Mouse (Mus musculus) forebrain, embryonic 11.5 days (tissue): ENCODE data around the gene Cdk15. TPM values are rescaled to one million over a fixed set of nuclear protein-coding genes. Genes with fewer than 3 reads are reported as not detected.

Experiments
- ATAC-seq: fragments of 200-750 bp; cut with Nextera tagmentation; replicated peaks from 2 replicates; pipeline ENCODE4 v1.8.0; 2017; ENCODE audit warnings: moderate TSS enrichment; ENCODE audit not compliant: low FRiP score
- DNase-seq: peaks from one replicate; pipeline ENCODE4 v3.0.0-alpha.2; 2017; ENCODE audit warnings: low spot score
- H3K27ac ChIP-seq: fragments of 300-500 bp; sonication (generic); 2 replicates; pipeline ENCODE4 v1.5.1; 2014; ENCODE audit warnings: low read depth, low read length
- H3K27me3 ChIP-seq: fragments of 300-500 bp; sonication (generic); 2 replicates; pipeline ENCODE4 v1.6.1; 2014; ENCODE audit warnings: mild to moderate bottlenecking, low read length, mixed read lengths; ENCODE audit not compliant: control insufficient read depth, insufficient read depth
- H3K36me3 ChIP-seq: fragments of 300-500 bp; sonication (generic); 2 replicates; pipeline ENCODE4 v1.6.1; 2014; ENCODE audit warnings: mild to moderate bottlenecking, low read length, moderate library complexity, mixed read lengths; ENCODE audit not compliant: control insufficient read depth, insufficient read depth
- H3K4me1 ChIP-seq: fragments of 300-500 bp; sonication (generic); replicated peaks from 2 replicates; pipeline ENCODE4 v1.6.1; 2014; ENCODE audit warnings: low read length, mixed read lengths; ENCODE audit not compliant: control insufficient read depth, insufficient read depth
- H3K4me2 ChIP-seq: fragments of 300-500 bp; sonication (generic); 2 replicates; pipeline ENCODE4 v1.6.1; 2014; ENCODE audit warnings: low read depth, mild to moderate bottlenecking, low read length, moderate library complexity, mixed read lengths; ENCODE audit not compliant: severe bottlenecking
- H3K4me3 ChIP-seq: fragments of 300-500 bp; sonication (generic); 2 replicates; pipeline ENCODE4 v1.5.1; 2014; ENCODE audit warnings: low read depth, low read length
- H3K9ac ChIP-seq: fragments of 300-500 bp; sonication (generic); 2 replicates; pipeline ENCODE4 v1.6.1; 2014; ENCODE audit warnings: low read length
- H3K9me3 ChIP-seq: fragments of 300-500 bp; sonication (generic); 2 replicates; pipeline ENCODE4 v1.6.1; 2016; ENCODE audit warnings: low read length, mixed read lengths; ENCODE audit not compliant: control insufficient read depth
- WGBS: fragments of 180-500 bp; shearing (Covaris S2); extraction: QIAGEN DNeasy Blood & Tissue Kit; methylation state at CpG from one replicate; pipeline ENCODE4 v1.1.7; 2014; 5-methylcytosine and 5-hydroxymethylcytosine counted together
- polyA plus RNA-seq: library from polyadenylated mRNA; unstranded; fragments of >200 nt; fragmentation: Nextera tagmentation; extraction: Ambion mirVana; gene quantifications from 2 replicates; pipeline ENCODE4 v1.2.1, GENCODE M21; 2014

Cdk15 gene
- polyA plus RNA-seq, 1 experiment from 2014 or later, result 0.60 TPM

- peaks cover 5% of the 10 kb centered on the region; the same call in 1 of the 2 replicates for H3K4me1 ChIP-seq
- no peak overlapping the region for H3K4me2 ChIP-seq
- no peak for ATAC-seq
- no peaks in the 10 kb centered on the region for H3K36me3 ChIP-seq
- no peaks in the 10 kb centered on the region for H3K27me3 ChIP-seq
- DNase-seq, result no peak
- no peak overlapping the region for H3K4me3 ChIP-seq
- H3K27ac ChIP-seq, result no peak overlapping the region
- H3K9ac ChIP-seq, result no peak overlapping the region
- H3K9me3 ChIP-seq, result no peaks in the 10 kb centered on the region
- WGBS, result 76% methylated on average over 10 of the region's 10 CpGs
Observed at GRCm38 (mm10) chr1:59380926-59381325, 124.2 kb downstream of the Cdk15 start.

GRCm38 (mm10) chr1:59381483-59381882, 124.8 kb downstream of the Cdk15 start:
- no peak overlapping the region for H3K9ac ChIP-seq
- H3K27me3 ChIP-seq, result no peaks in the 10 kb centered on the region
- ATAC-seq (no peak), DNase-seq (no peak)
- H3K4me1 ChIP-seq, result peaks cover under 1% of the 10 kb centered on the region; the same call in 1 of the 2 replicates
- H3K4me3 ChIP-seq, result no peak overlapping the region
- H3K4me2 ChIP-seq, result no peak overlapping the region
- H3K36me3 ChIP-seq, result no peaks in the 10 kb centered on the region
- H3K9me3 ChIP-seq, result no peaks in the 10 kb centered on the region
- H3K27ac ChIP-seq, result no peak overlapping the region
- WGBS, result 65% methylated on average over 7 of the region's 7 CpGs

GRCm38 (mm10) chr1:59382516-59382915, 125.8 kb downstream of the Cdk15 start:
- Histone ChIP-seq H3K27ac (no peak overlapping the region), H3K4me3 (no peak overlapping the region), H3K9ac (no peak overlapping the region), H3K36me3 (no peaks in the 10 kb centered on the region), H3K4me1 (no peaks in the 10 kb centered on the region), H3K4me2 (no peak overlapping the region), H3K27me3 (no peaks in the 10 kb centered on the region), H3K9me3 (no peaks in the 10 kb centered on the region)
- WGBS, result 95% methylated on average over 3 of the region's 3 CpGs
- no peak for DNase-seq
- no peak for ATAC-seq

GRCm38 (mm10) chr1:59383049-59383610, 126.4 kb downstream of the Cdk15 start:
- no peak for DNase-seq
- Histone ChIP-seq H3K4me2 (no peak overlapping the region), H3K9me3 (no peaks in the 10 kb centered on the region), H3K27me3 (no peaks in the 10 kb centered on the region), H3K36me3 (no peaks in the 10 kb centered on the region), H3K9ac (no peak overlapping the region), H3K27ac (no peak overlapping the region), H3K4me3 (no peak overlapping the region), H3K4me1 (no peaks in the 10 kb centered on the region)
- 63% methylated on average over 6 of the region's 6 CpGs for WGBS
- no peak for ATAC-seq

DNA sequence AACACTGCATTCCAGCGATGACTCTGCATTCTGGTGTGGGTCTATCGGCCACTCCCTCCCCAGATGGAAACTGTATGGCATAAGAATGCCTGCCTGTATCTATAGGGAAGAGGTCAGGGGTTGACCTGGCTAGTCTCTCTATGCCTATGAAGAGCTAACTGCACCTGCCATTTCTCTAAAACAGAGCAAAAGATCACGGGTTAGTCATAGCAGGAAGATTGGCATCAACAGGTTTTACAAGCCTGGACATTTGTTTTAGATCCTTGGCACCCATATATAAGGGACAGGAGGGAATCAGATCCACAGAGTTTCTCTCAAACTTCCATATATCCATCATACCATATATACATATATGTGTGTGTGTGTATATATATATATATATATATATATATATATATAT, 127.7 kb downstream of the Cdk15 start:
- no peaks in the 10 kb centered on the region for H3K36me3 ChIP-seq
- H3K4me1 ChIP-seq, result no peaks in the 10 kb centered on the region
- WGBS, result 89% methylated on average over 3 of the region's 3 CpGs
- H3K27me3 ChIP-seq, result no peaks in the 10 kb centered on the region
- no peak overlapping the region for H3K4me3 ChIP-seq
- DNase-seq (no peak), ATAC-seq (no peak)
- H3K9me3 ChIP-seq, result no peaks in the 10 kb centered on the region
- H3K4me2 ChIP-seq, result no peak overlapping the region
- H3K9ac ChIP-seq, result no peak overlapping the region
- H3K27ac ChIP-seq, result no peak overlapping the region

DNA sequence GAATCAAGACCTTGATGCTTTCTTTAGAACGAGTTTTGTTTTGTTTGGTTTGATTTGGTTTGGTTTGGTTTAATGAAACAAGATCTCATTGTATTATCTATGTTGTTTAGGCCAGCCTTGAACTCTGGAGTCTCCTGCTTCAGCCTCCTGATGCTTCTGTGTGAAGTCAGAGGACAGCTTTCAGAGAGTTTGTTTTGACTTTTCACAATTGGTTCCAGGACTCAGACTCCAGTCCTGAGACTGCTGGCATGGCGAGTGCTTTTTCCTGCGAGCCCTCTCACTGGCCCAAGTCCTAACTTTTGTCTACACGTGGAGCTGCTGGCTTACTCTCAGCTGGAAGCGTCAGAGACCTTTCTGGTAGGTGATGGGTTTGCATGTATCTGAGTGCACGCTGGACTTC, 128.9 kb downstream of the Cdk15 start:
- 82% methylated on average over 6 of the region's 6 CpGs for WGBS
- Histone ChIP-seq H3K4me1 (no peaks in the 10 kb centered on the region), H3K9me3 (no peaks in the 10 kb centered on the region), H3K9ac (no peak overlapping the region), H3K27ac (no peak overlapping the region), H3K36me3 (no peaks in the 10 kb centered on the region), H3K27me3 (no peaks in the 10 kb centered on the region), H3K4me2 (no peak overlapping the region), H3K4me3 (no peak overlapping the region)
- ATAC-seq (no peak), DNase-seq (no peak)

DNA sequence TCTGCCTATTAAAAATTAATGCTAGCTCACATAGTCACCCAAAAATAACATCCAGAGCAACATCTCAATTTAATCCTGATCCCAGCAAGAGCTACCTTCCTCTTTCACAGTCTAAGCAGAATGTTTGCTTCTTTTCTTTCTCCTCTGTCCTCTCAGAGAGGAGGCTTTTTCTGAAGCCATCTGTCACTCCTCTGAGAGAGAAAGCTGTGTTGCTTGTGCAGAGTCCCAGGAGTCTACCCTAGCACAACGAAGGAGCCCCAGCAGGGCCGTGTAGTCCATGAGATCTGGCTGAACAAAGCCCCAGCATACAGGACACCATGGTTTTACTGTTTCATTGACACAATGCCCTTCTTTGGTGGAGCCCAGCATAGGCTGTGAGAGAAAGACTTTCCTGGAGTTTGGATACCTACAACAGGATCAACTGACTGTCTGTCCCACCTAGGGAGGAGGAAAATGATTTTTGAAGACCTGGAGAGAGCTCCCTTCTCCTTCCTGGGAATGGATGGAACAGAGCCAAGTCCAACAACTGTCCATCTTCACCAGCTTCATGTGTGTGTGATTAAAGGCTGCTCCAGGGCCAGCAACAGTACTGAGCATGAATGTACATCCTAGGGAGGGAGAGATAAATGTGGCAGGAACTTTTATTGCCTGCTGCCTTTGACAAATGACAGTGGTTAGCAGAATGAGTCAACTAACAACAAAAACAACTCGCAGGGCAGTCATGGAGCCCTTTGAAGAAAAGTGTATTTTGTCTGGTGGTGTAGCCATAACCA, 131.0 kb downstream of the Cdk15 start:
- Histone ChIP-seq H3K4me1 (0 out of 2 replicates have a peak, but pooled peaks cover 2% of the 10 kb centered on the region), H3K4me2 (no peak overlapping the region), H3K27me3 (no peaks in the 10 kb centered on the region), H3K4me3 (no peak overlapping the region), H3K9ac (no peak overlapping the region), H3K9me3 (no peaks in the 10 kb centered on the region), H3K27ac (no peak overlapping the region), H3K36me3 (no peaks in the 10 kb centered on the region)
- 59% methylated on average over 3 of the region's 3 CpGs for WGBS
- no peak for ATAC-seq
- no peak for DNase-seq

DNA sequence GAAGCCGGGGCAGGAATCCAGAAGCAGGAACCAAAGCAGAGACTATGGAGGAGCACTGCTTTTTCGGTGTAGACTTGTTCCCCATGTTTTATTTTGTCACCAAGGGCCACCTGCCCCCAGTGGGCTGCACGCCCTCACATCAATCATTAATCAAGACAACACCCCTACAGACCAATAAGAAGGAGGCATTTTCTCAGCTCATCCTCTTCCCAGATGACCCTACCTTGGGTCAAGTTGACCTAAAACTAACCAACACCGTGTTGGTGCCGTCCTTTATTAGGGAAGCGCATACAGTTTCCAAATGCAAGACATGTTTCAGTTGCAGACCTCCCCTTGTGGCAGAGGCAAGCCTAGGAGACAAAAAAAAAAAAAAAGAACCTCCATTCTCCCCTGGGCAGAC, 132.5 kb downstream of the Cdk15 start:
- WGBS, result 92% methylated on average over 6 of the region's 6 CpGs
- Histone ChIP-seq H3K9ac (no peak overlapping the region), H3K4me1 (peaks cover 3% of the 10 kb centered on the region; the same call in 1 of the 2 replicates), H3K9me3 (no peaks in the 10 kb centered on the region), H3K27me3 (no peaks in the 10 kb centered on the region), H3K36me3 (no peaks in the 10 kb centered on the region), H3K27ac (no peak overlapping the region), H3K4me2 (no peak overlapping the region), H3K4me3 (no peak overlapping the region)
- no peak for ATAC-seq
- no peak for DNase-seq

DNA sequence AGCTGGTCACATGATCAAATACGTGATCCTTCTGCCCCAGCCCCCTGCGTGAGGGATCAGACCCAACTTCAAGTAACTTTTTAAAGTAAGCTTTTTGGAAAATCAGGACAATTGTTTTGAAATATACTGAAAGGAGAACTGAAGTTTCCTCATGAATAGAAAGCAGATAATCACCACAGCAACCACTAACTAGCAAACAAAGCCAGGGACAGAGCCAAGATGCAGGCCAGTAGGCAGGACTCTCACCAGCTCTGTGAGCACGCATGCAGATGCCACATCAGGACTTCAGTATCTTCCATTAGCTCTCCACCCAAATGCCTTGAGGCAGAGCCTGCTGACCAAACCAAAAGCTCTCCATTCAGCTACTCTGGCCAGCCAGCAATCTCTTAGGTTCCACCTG, 135.0 kb downstream of the Cdk15 start:
- no peak for ATAC-seq
- Histone ChIP-seq H3K27me3 (no peaks in the 10 kb centered on the region), H3K27ac (no peak overlapping the region), H3K9ac (no peak overlapping the region), H3K4me1 (peaks cover 17% of the 10 kb centered on the region), H3K9me3 (no peaks in the 10 kb centered on the region), H3K4me3 (no peak overlapping the region), H3K36me3 (no peaks in the 10 kb centered on the region), H3K4me2 (no peak overlapping the region)
- DNase-seq, result no peak
- WGBS, result 51% methylated on average over 3 of the region's 3 CpGs
